Mouse (Mus musculus): ENCODE measurements around the gene Vmn2r85.
"Not testable (repeated sequence)": the region's sequence is repeated elsewhere in the genome, so short reads cannot be mapped to it uniquely, and the experiment has no call there.

Gene Vmn2r85

DNA sequence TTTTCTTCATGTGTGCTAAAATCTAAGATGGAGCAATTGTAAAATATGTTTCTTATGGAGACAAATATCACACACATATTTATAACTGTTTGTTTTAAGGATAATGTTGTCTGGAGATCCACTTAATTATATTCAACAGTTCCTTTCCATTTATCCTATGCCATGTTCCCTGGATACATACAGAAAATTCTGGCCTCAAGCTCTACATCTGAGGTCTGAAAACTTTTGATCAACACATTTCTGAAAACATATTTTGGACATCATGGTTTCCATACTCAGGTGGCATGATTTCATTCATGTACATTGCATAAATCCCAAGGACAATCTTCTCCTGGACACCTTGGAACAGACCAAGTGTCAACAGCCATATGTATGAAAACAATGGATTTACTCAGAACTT is at the start of gene Vmn2r85:
TSS of gene Vmn2r85 (minus strand) at position 101 of the 400 bp plus-strand sequence.
- not testable (repeated sequence) for DNase-seq

DNA sequence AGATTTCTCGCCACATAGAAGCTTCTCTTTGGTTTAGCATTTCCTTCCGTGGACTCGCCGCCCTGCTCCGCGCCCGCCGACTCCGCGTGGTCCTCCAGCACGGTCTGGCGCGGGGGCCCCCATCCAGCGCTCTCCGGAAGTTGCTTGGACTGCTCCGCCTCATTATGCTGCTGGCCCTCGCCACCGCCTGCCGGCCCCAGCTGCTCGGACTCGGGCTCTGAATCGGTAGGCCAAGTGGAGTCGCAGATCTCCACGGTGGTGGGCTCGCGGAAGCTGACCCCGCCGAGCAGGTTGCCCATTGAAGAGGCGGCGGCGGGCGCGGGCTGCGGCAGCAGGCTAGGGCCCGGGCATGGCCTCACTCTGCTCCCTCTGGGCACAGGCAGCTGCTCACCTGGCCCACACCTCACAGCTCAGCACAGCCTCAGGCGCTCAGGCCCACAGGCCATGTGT is 40.8 kb upstream of the Vmn2r85 start:
- DNase-seq, result no peak

- DNase-seq, result not testable (repeated sequence)
Observed at GRCm38 (mm10) chr10:130455950-130456349, 26.4 kb upstream of the Vmn2r85 start, which contains the start of gene Vmn2r86. Vmn2r86 (minus strand) TSS chr10:130456050.

DNA sequence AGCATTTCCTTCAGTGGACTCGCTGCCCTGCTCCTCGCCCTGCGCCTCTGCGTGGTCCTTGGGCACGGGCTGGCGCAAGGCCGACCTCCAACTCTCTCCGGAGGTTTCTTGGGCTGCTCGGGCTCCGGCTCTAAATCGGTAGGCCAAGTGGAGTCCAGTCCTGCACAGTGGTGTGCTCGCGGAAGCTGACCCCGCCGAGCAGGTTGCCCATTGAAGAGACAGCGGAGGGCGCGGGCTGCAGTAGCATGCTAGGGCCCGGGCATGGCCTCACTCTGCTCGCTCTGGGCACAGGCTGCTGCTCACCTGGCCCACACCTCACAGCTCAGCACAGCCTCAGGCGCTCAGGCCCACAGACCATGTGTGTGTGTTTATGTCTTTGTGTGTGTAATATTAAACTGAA is 15.3 kb upstream of the Vmn2r85 start:
- DNase-seq, result no peak

DNA sequence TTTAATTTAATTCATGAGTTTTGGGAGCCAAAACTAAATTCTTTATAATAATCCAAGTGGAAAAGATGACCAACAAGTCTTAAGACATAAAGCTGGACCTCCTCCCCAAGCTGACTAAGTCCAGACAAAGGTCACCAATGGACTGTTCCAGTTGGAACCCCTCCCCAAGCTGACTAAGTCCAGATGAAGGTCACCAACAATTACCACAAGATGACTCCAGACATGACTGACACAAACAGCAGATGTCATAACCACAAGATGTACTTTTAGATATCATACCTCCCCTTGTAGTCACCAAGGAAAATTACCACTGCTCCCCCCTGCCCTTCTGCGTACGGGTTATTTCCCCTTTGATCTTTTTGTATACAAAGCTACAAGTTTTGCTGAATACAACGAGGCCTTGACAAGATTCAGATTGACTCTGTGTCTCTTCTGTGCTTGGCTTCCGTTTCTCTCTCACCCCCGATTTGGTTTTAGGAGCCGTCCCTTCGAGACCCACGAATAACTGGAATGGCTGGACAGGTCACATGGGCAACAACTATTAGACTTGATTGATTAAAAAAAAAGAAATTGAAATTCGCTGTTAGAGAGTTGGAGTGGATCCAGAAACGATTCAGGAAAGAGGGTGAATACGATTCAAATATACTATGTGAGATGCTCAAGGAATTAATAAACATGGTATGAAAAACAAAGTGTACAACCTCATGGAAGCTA is 4.8 kb upstream of the Vmn2r85 start:
- not testable (repeated sequence) for DNase-seq

GRCm38 (mm10) chr10:130422368-130422767 is 7.1 kb downstream of the Vmn2r85 start:
- DNase-seq, result not testable (repeated sequence)

- DNase-seq, result no peak
Observed at GRCm38 (mm10) chr10:130420401-130420800, 9.1 kb downstream of the Vmn2r85 start.

DNA sequence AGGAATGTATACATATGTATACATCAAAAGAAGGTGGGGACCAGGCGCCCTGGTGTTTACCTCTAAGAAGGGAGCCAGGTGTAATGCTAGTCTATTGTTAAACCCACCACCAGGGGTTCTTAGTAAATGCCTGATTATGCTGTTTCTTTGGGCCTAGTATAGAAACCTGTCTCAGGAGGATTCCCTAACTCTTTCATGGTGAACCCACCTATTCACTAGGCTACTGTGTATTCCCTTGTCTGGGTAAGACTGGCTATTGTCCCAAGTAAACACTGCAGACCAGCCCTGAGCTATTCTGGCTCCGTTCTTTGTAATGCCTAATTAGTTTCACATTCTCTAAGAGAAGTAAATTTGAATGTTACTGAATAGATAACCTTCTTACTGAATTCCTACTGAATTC is 9.5 kb downstream of the Vmn2r85 start:
- DNase-seq, result not testable (repeated sequence)

- DNase-seq, result not testable (repeated sequence)
Observed at GRCm38 (mm10) chr10:130416352-130416751, 13.2 kb downstream of the Vmn2r85 start.

GRCm38 (mm10) chr10:130412167-130412698 is 17.3 kb downstream of the Vmn2r85 start:
- not testable (repeated sequence) for DNase-seq

DNA sequence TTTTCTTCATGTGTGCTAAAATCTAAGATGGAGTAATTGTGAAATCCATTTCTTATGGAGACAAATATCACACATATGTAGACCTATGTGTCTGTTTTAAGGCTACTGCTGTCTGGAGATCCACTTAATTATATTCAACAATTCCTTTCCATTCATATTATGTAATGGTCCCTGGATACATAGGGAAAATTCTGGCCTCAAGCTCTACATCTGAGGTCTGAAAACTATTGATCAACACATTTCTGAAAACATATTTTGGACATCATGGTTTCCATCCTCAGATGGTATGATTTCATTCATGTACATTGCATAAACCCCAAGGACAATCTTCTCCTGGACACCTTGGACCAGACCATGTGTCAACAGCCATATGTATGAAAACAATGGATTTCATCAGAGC is 35.3 kb downstream of the Vmn2r85 start, which contains the start of gene Vmn2r84:
TSS of gene Vmn2r84 (minus strand) at position 101 of the 400 bp plus-strand sequence.
- no peak for DNase-seq

- DNase-seq, result no peak
Observed at GRCm38 (mm10) chr10:130375145-130375544, 54.4 kb downstream of the Vmn2r85 start.

DNA sequence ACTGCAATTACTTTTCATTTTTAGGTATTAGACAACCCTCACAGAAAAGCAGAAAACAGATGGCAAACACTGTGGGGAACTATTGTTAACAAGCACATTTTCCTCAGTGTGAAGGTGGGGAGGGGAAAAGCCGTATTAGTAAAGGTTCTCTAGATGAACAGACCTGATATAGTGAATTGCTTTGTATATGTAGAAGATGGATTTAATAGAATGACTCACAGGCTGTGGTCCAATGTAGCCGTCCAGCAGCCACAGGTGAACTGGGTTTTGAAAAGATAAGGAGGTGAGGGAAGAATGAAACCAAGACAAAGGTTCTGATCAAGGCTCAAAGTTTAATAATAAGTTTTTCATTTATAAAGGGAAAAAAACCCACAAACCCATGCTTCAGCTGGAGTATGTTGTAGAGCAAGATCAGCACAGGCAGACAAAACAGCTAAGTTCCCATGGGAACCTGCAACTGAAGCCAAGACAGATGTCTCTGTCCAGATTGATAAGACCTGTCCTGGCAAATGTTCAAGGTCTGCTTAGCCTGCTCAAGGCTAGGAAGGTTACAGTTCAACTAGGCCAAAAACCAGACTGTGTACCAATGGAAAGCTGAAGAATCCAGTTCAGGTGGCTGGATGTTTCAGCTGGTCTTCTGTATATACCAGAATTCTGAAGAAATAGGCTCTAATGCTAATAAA is 56.9 kb downstream of the Vmn2r85 start:
- no peak for DNase-seq

- no peak for DNase-seq
Observed at GRCm38 (mm10) chr10:130371644-130372043, 57.9 kb downstream of the Vmn2r85 start.

DNA sequence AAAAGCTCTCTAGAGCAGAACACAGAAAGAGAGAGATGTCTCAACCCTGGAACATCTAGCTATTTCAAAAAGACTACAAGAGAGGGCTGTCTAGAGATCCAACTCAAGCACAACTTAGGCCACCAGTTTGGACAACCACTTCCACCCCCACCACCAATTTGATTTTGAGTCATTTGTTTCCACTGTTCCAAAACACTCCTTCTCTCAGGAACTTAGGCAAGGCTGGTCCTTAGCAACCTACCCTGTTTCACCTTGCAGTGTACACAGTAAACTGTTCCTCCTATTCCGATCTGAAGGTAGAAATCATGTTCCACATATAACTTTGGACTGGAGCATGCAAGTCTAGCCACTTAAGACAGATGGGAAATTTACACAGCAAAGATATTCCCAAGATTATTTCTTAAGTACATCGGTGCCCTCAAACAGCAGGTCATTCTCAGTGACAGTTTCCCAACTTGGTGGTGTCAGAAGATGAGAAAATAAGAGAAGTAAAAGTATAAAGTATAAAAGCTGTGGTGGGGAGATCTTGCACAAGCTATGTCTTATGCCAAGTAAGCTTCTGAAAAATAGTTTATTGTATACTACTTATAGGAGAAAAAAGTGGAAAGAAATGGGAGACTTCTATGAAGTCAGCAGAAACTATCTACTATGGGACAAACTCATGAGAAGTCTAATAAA is 59.4 kb downstream of the Vmn2r85 start:
- DNase-seq, result no peak

- DNase-seq, result no peak
Observed at GRCm38 (mm10) chr10:130368384-130368783, 61.1 kb downstream of the Vmn2r85 start.

DNA sequence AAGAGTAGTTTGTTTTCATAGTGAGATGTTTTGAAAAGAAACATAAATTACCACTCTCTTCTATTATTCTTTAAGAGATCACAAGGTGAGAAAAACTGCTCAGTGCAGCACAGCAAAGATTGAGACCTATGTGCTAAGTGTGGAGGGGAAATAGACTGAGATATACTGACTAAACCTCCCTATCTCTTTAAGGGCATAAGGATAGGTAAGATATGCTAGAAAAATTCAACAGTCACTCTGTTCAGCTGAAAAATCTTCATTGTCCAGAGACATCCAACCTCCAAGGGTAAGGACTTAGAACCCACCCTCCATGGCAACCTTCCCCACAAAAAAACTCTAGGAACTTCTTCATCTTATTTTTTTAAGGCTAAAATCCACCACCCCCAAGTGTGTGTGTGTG is 64.7 kb downstream of the Vmn2r85 start:
- DNase-seq, result no peak
